Mouse (Mus musculus): ENCODE data around the gene Ttf1.
A peak's percentile ranks its signal among the peaks of the same experiment; 100 is the strongest.

Gene Ttf1

GRCm38 (mm10) chr2:29060135-29060597 lies at the start of gene Ttf1:
TSS of gene Ttf1 (plus strand) at chr2:29060262.
- DNase-seq (ENCODE audit: low spot score), result peak; percentile 82

- no peak for DNase-seq (ENCODE audit: low spot score)
Measured at GRCm38 (mm10) chr2:29012523-29012922, 47.5 kb upstream of the Ttf1 start.

GRCm38 (mm10) chr2:29016599-29017587 lies 43.2 kb upstream of the Ttf1 start:
- no peak for DNase-seq (ENCODE audit: low spot score)

GRCm38 (mm10) chr2:29018680-29019079 lies 41.4 kb upstream of the Ttf1 start:
- no peak for DNase-seq (ENCODE audit: low spot score)

GRCm38 (mm10) chr2:29021025-29021424 lies 39.0 kb upstream of the Ttf1 start:
- DNase-seq (ENCODE audit: low spot score), result no peak

GRCm38 (mm10) chr2:29023001-29023400 lies 37.1 kb upstream of the Ttf1 start:
- DNase-seq (ENCODE audit: low spot score), result no peak

GRCm38 (mm10) chr2:29025284-29025683 lies 34.8 kb upstream of the Ttf1 start:
- peak; percentile 24 for DNase-seq (ENCODE audit: low spot score)

- DNase-seq (ENCODE audit: low spot score), result no peak
Measured at GRCm38 (mm10) chr2:29030048-29030734, 29.9 kb upstream of the Ttf1 start.

GRCm38 (mm10) chr2:29031951-29032350 lies 28.1 kb upstream of the Ttf1 start:
- no peak for DNase-seq (ENCODE audit: low spot score)

GRCm38 (mm10) chr2:29034542-29035475 lies 25.3 kb upstream of the Ttf1 start:
- DNase-seq (ENCODE audit: low spot score), result no peak

- no peak for DNase-seq (ENCODE audit: low spot score)
Measured at GRCm38 (mm10) chr2:29035698-29036097, 24.4 kb upstream of the Ttf1 start.

GRCm38 (mm10) chr2:29039741-29040140 lies 20.3 kb upstream of the Ttf1 start:
- no peak for DNase-seq (ENCODE audit: low spot score)

GRCm38 (mm10) chr2:29040594-29041476 lies 19.2 kb upstream of the Ttf1 start:
- DNase-seq (ENCODE audit: low spot score), result no peak

GRCm38 (mm10) chr2:29041477-29041768 lies 18.6 kb upstream of the Ttf1 start:
- no peak for DNase-seq (ENCODE audit: low spot score)

GRCm38 (mm10) chr2:29042124-29042523 lies 17.9 kb upstream of the Ttf1 start:
- DNase-seq (ENCODE audit: low spot score), result no peak

GRCm38 (mm10) chr2:29046151-29046550 lies 13.9 kb upstream of the Ttf1 start:
- no peak for DNase-seq (ENCODE audit: low spot score)

- DNase-seq (ENCODE audit: low spot score), result no peak
Measured at GRCm38 (mm10) chr2:29051932-29052331, 8.1 kb upstream of the Ttf1 start.

- no peak for DNase-seq (ENCODE audit: low spot score)
Measured at GRCm38 (mm10) chr2:29052943-29053454, 7.1 kb upstream of the Ttf1 start.

GRCm38 (mm10) chr2:29053802-29054544 lies 6.1 kb upstream of the Ttf1 start:
- no peak for DNase-seq (ENCODE audit: low spot score)

GRCm38 (mm10) chr2:29054545-29054935 lies 5.5 kb upstream of the Ttf1 start:
- no peak for DNase-seq (ENCODE audit: low spot score)

Measured in ovary, adult 18-20 months (tissue).